Mouse (Mus musculus) brain, adult 2 months (tissue): Measurements from ENCODE around the gene Chka.
A peak's percentile ranks its signal among the peaks of the same experiment; 100 is the strongest.

Source experiments
- DNase-seq: peaks from one replicate; pipeline ENCODE4 v3.0.0; 2011; ENCODE audit warnings: low read depth, low spot score

Gene Chka

DNA sequence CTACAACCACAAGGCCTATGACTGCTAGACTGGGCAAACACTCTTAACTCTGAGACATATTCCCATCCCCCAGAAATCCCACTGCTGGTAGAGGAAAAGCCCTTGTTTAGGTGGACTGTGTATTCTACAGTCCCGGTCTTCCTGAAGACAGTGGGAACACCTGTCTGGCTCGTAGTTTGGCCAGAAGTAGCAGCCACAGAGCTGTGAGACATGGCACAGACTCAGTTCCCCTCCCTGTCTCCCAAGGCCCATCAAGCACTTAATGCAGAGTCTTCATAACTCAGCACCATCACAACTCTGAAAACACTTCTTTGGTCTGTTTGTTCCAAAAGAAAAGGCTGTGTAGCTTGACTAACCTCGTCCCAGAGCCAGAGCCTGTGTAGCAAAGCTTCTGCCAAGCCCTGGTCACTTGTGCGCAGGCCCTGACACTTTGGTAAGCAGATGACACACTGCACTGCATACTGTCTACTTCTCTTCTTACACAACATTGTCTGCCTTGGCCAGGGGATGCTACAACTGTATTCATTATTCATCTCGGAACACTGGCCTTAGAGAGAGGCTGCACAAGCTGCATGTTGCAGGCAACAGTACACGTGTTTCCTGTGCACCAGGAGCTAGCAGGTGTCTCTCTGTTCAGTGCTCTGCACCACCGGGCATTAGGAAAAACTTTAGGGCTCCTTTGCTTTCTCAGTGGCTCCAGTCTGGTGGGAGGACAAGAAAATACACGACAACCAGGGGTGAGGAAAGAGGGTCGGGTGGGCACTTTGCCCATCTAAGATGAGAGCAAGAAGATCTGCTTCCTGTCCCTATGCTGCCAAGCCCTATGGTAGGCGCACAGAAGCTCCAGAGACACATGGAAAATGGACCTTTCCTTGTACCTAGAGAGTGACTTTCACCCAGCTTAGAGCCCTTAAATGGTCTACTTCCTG, 4.6 kb upstream of the Chka start:
- DNase-seq = no peak

DNA sequence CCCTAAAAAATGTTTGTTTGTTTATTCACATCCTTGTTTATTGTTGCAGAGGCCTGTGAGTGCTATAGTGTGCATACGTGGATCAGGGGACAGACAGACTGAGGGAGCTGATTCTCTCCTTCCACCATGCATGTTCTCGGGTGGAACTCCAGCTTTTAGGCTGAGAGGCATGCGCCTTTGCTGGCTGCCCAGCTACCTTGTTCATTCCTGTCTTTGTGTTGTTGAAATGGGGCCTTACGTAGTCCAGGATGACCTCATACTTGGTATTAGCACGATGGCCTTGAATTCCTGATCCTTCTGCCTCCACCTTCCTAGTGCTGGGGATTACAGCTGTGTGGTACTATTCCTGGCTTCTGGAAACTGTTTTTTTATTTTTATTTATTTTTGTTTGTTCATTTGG, 3.9 kb upstream of the Chka start:
- no peak for DNase-seq

DNA sequence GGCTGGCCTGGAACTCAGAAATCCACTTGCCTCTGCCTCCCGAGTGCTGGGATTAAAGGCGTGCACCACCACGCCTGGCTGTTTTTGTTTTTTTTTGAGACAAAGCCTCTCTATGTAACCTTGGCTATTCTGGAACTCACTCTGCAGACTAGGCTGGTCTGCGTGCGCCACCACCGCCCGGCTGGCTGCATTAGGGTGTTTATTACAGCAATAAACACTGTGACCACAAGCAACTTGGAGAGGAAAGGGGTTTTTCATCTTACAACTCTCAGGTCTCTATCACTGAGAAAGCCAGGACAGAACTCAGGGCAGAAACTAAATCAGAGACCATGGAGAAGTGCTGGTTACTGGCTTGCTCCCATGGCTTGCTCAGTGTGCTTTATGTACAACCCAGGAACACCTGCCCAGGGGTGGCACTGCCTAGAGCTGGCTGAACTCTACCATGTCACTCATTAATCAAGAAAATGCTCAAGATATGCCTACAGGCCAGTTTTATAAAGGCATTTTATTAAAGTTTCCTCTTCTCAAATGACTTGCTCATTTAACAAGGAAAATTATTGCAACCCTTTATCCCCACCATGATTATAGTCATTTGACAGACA, 3.3 kb upstream of the Chka start:
- no peak for DNase-seq

DNA sequence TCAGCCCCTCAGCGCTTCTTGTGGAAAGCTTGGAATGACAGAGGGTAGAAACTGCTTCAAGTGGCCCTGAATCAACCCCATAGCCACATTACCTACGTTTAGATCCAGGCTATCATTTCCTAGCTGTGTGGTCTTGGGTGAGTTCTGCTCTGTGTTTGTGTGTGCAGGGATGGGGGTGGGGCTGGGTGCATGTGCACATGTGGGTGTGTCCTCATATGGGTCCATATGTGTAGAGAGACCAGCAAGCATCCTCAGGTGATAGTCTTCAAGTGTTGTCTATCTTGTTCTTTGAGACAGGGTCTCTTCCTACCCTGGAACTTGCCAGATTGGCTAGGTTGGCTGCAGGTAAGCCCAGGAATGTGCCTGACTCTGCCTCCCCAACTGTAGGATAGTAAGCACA, 2.3 kb upstream of the Chka start:
- DNase-seq = no peak

DNA sequence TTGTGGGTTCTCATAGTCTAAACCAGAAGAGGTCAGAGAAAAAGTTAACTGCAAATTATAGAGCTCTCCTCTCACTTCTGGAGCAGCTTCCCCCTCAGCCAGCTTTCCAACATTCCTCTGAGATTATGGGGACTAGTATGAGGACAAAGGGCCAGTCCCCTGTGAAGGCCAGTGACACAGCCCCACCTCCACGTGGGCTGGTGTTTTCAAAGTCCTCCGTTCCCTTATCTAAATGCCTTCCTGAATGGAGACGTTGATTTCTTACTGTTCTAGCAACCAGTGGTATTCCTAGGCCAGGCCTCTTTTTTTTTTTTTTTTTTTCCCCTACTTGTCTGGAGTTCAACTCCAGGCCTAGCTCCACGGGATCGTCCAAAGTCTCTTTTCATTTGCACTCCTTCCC, 1.5 kb upstream of the Chka start:
- no peak for DNase-seq

DNA sequence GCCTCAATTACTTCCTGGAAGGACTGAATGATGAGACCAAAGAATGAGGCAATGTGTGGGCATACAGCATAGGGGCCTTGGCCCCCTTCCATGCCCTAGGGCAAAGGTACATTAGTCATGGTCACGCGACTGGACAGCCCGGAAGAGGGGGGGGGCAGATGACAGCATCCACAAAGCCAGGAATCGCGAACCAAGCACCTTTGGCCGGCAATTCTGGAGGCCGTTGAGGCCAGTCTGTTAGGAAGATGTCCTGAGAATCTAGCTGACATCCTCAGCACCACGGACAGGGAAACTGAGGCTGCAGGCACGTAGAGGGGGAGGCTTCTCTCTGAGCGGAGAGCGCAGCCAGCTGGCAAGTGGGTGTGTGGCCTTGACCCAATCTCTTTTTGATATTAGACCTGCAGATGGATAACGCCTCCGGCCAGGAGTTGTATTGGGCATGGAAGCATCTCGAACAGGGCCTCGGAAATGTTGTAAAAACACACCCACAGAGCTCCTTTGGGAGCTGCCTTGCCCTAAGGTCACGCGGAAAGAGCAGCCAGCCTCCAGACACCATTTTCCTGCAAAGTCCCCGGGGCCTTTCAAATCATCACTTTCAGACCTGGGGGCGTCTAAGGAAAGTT, 615 bp upstream of the Chka start:
- peak; percentile 50 for DNase-seq

DNA sequence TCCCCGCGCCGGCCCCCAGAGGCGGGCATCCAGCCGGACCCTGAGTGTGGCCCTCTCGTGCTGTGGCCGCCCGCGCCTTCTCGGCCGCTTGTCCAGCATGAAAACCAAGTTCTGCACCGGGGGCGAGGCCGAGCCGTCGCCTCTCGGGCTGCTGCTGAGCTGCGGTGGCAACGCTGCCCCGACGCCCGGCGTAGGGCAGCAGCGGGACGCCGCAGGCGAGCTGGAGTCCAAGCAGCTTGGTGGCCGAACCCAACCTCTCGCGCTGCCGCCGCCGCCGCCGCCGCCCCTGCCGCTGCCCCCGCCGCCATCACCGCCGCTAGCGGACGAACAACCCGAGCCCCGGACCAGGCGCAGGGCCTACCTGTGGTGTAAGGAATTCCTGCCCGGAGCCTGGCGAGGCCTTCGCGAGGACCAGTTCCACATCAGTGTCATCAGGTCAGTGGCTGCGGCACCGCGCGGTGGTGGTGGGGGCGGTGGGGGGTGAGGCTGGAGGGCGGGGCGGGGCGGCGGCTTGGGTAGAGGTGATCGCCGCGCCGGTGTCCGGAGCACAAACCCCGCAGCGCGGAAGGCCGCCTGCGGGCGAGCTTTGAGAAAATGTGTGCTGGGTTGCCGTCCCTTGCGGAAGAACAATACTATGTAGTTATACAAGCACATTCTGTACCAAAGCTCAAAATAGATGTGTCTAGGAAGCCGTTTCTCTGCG, 557 bp downstream of the Chka start:
- DNase-seq = peak; percentile 73

DNA sequence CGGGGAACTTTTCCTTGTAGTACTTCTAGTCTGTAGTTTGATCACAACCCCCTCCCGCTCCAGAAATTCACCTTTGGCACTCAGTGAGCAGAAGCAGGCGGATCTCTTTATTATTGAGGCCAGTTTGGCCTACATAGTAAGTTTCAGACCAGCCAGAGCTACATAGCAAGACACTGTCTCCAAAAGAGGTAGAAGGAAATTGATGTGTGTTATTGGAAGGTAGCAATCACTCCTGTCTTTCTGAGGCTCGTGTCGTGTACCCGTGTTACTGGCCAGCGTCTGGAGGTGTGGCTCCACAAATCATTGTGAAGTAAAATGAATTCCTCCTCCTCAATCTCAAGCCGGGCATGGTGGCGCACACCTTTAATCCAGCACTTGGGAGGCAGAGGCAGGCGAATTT, 1.5 kb downstream of the Chka start:
- DNase-seq = no peak

DNA sequence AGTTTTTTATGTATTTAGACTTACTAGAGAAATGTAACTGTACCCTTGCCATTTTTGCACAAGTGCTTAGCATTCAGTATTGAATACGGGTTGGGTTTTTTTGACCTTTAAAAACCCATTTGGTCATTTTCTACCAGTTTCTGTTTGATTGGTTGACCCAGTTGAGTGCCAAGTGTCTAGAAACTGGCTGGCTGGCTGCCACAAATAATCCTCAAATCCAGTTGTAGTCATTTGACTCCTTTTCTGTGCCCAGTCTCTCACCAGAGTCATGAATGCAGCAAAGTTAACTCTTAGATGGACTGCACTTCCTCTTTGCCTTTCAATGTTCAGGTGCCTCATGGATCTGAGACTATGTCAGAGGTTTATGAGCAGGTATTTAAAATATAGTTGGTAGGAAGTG, 2.3 kb downstream of the Chka start:
- DNase-seq = peak; percentile 51

DNA sequence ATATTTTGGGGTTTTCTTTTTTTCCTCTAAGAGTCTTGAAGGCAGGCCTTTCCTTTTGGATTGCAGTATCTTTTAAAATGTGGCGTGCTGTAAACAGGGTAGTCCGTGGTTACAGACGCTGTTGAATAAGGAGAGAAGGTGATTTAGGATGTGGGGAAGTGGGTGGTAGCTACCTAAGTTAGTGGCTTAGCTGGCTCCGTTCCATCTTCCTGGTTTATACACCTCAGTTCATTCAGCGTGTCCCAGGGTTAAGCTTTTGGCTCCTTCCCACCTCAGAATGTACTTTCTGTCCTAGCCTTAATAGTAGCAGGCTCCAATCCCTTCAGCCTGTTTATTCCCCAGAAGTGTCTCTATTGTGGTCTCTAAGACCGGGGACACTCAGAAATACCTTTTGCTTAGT, 3.5 kb downstream of the Chka start:
- no peak for DNase-seq

DNA sequence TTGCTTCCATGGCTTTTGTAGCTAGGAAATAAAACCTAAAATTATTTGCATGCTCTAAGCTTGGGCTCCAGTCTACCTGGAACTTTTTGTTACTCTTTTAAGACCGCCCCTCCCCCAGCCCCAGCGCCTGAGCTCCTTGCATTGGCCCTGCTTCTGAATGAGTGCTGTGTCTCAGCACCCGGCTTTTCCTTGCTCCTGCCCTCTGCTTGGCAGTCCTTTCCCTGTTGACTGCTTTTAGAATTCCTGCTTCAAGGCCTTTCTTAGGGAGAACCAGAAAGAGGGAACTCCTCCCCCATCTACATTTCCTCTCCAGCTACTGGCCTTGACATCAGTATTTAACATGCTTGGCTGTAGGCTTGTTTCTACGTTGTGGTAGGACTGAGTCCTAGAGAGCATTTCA, 4.0 kb downstream of the Chka start:
- peak; percentile 39 for DNase-seq

DNA sequence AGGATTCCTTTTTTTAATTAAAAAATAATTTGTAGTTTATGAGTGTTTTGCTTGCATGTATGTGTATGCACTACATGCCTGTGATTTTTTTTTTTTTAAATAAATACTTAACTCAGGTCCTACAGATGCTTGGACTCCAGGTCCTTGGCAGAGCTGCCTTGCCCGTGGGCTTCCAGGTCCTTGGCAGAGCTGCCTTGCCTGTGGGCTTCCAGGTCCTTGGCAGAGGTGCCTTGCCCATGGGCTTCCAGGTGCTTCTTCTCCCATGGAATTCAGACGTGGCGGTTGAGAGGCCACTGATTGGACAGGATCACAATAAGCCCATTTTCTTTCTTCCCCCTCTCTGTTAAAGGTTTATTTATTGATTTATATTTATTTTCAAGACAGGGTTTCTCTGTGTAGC, 5.6 kb downstream of the Chka start:
- peak; percentile 61 for DNase-seq

DNA sequence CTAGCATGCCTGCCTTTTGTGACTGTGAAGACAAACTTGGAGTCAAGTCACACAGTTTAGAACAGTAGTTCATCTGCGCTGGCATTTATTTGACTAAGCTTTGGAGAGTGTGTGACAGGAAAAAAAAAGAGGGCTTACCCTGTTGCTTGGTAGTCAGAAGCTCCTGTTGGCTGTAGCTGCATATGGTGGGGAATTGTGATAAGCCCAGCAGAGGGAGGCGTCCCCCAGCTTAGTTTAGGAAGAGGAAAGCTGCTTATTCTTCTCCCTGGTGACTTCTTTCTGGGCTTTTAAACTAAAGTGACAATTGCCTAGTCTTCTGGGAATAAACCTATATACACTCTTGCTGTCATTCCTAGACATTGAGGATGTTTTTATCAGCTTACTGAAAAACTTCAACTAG, 11.1 kb downstream of the Chka start:
- DNase-seq = no peak

DNA sequence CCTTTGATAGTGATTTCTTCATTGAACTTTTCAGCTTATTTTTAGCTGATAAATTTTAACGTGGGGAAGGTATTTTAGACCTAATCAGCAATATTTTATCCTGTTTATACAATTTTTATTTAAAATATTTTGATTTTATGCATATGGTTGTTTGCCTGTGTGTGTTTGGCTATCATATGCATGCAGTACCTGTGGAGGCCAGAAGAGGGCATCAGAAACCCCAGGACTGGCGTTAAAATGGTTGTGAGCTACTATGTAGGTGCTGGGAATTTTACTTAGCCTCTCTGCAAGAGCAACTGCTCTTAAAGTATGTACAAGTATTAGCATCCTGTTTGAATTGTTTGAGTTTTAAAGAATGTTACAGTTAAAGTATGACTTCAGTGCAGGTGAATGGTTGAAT, 13.4 kb downstream of the Chka start:
- no peak for DNase-seq

DNA sequence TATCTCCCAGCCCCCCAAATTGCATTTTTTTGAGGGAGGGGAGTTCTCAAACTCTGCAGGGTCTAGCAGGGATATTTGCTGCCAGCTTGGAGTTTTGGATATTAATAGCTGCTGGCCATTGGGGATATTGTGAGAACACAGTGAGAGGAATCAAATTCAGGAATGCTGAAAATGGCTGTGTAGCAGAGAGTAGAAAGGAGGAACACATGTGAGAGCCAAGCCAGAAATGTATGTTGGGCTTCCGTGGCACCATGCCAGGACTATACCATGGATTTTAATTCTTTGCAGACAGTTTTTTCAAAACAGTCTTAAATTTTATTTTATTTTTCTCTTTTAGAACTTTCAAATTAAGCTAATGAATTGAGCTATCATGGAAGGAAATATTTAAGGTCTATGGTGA, 16.7 kb downstream of the Chka start:
- DNase-seq = no peak

DNA sequence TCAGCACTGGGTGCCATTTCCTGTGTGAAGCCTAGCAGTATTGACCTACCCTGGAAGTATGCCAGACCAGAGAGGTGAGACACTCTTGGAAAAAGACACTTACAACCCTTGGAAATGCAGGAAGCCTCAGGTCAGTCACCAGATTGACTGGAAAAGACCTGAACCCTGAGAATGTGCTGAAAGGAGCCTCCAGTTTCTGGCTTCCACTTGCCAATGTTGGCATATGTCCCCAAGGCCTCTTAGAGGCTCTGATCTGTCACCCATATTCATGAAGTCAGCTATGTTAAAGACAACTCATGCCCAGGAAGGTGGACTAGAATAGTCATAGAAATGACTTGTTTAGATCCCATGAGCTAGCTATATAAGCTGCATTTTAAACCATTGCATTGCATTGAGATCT, 19.9 kb downstream of the Chka start:
- DNase-seq = no peak

DNA sequence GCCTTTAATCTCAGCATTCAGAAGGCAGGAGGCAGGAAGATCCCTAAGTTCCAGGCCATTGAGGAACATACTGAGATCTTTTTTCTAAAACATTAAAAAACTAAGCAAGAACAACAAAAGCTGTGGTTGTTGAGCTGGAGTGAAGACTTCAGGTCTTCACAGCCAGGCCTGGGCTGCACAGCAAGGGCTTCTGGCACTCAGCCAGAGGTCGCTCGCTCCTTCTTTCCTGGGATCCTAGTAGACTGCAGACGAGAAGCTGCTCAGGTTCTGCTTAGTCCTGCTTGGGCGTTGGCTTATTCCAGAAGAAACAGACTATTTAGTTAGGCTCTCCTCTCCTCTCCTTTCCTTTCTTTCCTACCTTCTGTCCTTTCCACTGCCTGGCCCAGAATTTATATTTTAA, 20.8 kb downstream of the Chka start:
- DNase-seq = peak; percentile 70

DNA sequence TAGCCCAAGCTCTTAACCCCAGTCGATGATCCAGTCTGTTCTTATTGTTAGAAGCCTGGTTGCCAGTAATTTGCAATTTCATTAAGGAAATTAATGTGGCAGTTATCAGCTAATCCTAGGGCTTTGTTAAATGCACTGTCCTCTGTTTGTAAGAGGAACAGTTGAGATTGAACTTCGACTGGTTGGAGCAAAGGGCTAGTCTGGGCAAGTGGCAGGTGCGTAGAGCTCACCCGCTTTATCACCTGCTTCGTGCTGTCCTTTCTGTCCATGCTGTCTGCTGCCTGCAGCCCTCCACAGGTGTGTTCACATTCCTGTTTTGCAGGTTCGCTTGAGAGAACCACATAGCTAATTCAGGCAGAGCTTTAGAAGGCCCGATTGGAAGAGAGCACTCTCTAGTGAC, 23.5 kb downstream of the Chka start:
- DNase-seq = no peak

DNA sequence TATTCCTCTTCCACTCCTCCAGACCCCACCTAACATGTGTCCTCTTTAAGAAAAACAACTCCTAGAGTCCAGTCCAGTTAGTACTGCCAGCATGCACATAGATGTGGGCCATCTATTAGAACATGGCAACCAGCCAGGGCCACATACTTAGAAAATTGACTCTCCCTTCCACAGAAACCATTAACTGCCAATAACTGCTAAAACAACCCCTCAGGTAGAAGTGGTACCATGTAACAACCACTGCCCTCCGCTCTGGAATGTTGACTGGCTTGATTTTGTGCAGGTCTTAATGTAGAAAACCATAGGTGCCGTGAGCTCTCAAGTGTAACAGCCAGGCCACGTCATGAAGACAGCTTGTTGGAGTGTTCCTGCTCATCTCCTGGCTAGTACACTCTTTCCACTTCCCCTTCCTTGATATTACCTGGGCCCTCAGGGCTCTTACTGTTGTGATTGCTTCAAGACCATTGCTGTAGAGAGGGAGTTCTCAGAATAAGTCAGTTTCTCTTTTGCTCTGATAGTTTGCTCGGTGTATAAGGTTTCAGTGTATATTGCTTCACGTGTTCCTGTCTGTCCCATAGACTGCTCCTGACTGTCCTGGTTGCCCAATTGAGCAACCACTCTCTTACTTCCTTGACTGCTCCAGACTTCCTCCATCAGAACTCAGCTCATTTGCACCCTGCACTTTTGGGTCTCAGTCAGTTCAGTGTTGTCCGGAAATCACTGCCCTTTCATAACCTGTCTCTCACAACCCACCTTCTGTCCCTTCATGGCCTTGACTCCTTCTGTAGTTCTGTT, 28.7 kb downstream of the Chka start:
- no peak for DNase-seq

DNA sequence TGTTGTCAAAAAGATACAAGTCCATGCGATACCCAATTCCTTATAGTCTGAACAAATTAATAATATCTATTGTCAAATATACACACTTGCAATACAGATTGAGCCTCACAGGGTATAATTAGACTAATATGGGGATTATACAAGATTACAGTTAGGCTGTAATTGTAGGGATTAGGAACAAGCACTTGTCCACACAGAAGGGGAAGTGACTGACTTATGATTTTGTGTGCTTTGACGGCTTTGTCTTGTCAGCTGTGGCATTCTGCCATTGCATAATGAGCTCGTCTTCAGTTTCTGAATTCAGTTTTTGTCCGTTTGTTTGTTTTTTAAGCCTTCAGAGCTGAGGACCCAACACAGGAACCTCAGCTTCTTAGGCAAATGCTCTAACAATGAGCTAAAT, 30.6 kb downstream of the Chka start:
- no peak for DNase-seq

DNA sequence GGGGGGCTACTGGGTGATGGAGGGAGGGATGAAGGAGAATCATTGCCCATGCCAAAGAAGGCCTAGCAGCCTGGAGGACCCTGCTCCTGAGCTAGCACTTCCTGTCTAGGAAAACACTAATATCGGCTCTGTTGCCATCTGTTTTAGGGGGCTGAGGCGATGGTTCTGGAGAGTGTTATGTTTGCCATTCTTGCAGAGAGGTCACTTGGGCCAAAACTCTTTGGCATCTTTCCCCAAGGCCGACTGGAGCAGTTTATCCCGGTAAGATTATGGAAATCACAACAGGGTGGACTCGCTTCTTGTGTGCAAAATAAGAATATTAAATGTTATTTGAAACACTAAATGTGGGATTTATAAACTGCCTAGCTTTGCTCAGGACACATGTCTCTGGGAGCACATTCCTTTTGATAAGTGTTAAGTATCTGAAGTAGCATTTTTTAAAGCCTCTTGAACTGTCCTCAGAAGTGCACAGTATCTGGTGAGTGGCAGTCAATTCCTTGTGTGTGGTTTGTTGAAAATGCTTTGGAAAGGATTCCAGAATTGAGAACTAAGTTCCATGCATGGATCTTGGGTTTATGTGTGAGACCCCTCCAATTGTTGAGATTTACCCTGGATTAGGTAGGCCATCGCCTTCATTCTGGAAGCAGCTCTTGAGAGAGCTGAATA, 32.9 kb downstream of the Chka start:
- DNase-seq = peak; percentile 48
